Mouse (Mus musculus) c-Kit-negative CD71-positive TER-119-positive erythroid progenitor cells, embryonic 14.5 days (primary cell): ENCODE data around the gene Fcrlb.

Experiments used
- DNase-seq: peaks from one replicate; pipeline ENCODE4 v3.0.0-alpha.2; 2013; ENCODE audit warnings: low read depth, low spot score

Gene Fcrlb

GRCm38 (mm10) chr1:170907456-170908191, 5.1 kb downstream of the Fcrlb start:
- DNase-seq, result no peak

GRCm38 (mm10) chr1:170907111-170907455, 5.7 kb downstream of the Fcrlb start:
- no peak for DNase-seq

GRCm38 (mm10) chr1:170903485-170903884, 9.3 kb downstream of the Fcrlb start:
- no peak for DNase-seq

GRCm38 (mm10) chr1:170901536-170902238, 11.1 kb downstream of the Fcrlb start:
- DNase-seq, result peak; percentile 70

GRCm38 (mm10) chr1:170900799-170901467, 11.8 kb downstream of the Fcrlb start:
- peak; percentile 50 for DNase-seq

- DNase-seq, result no peak
These were observed 14.2 kb downstream of the Fcrlb start for GRCm38 (mm10) chr1:170898413-170899075.

DNA sequence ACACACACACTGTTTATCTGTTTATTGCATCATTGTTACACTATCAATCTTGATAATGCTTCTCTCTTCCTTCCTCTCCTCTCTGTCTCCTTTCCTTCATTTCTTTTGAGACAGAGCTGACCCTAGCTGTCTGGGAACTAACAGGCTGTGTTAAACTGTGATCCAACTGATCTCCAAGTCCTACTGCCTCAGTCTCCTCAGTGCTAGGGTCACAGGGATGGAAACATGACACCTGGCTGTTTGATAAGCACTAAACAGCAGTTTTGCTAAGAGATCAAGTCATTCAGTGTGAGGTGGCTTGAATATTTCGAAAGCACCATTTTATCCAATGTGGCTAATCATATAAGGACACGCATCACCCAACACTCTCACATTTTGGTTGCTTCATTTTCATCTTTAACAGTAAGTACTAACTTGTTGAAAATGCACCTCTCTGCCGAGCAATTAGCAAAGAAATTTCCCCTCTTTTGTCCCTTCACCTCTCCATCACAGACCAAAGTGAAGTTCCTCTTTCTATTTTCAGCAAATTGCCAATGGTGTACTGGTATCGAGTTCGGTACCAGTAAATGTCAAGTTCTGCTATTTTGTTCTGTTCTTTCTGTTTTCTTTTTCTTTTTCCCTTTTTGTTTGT, 16.0 kb downstream of the Fcrlb start:
- no peak for DNase-seq

- DNase-seq, result peak; percentile 30
These were observed 17.8 kb downstream of the Fcrlb start for GRCm38 (mm10) chr1:170894603-170895602.

- DNase-seq, result no peak
These were observed 20.5 kb downstream of the Fcrlb start for GRCm38 (mm10) chr1:170892279-170892678.

DNA sequence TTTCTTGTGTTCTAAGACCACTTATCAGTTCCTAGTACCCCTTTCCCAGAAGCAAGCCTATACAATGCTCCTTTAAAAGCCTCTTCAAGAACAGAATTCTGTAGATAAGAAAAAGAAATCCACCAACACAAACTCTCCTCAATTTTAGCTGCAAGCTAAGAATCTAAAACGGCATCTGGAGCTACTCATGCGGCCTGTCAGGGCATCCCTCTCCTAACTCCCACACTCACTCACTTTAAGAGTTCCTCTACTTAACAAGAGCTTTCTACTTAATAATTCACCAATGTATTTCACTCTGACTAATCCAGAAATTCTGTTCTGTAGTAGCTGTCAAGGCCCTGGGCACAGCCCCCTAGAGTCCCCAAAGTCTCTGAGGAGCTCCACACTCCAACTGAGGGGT, 21.1 kb downstream of the Fcrlb start:
- no peak for DNase-seq

GRCm38 (mm10) chr1:170889310-170889709, 23.4 kb downstream of the Fcrlb start:
- no peak for DNase-seq

DNA sequence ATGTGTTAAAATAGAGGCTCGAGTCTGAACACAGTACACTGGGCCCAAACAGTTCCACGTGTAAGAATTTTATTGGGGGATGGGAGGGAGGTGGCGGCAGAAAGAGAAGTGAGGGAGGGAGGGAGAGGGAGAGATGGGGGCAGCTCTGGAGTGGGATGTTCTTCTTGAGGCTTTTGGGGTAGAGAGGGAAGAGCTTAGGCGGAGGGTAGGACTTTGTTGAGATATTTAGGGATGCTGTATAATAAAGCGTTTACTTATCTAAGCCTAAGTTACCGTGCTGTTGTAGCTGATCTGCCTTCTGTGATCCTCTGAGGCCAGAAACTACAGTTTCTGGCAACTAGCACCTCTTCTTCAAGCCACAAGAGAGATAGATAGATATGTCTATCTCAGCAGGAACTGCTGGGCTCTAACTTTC, 26.7 kb downstream of the Fcrlb start:
- DNase-seq, result no peak

- no peak for DNase-seq
These were observed 27.7 kb downstream of the Fcrlb start, which contains the start of the genes Gm26620 and Dusp12 for GRCm38 (mm10) chr1:170884978-170885561. Gene Gm26620 (plus strand): TSS chr1:170885065. Gene Dusp12 (minus strand): TSS chr1:170885540.

GRCm38 (mm10) chr1:170884390-170884789, 28.4 kb downstream of the Fcrlb start:
- no peak for DNase-seq

DNA sequence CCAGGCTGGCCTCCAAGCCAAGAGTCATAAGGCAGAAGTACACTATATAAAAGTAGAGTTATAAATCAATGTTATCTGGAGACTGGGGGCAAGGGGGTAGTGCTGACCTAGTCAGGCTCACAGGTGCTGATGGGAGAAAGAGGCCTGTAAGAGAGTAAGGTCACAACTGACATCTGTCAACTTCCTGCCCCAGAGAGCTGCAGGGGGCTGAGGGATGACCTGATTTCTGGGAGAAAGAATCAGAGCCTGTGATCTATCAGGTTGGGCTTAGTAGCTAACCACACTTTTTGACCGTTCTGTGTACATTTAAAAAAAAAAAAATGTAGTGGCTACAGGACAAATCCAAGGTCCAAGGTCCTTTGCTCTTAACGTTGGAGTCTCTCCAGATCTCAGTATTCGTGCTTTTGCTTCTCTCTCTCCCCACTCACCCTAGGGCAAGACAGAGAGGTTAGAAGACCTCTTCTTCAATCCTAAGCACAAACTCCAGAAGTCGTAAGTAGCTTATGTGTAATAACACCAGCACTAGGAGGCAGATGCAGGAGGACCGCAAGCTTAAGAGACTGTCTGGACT, 29.7 kb downstream of the Fcrlb start:
- no peak for DNase-seq

GRCm38 (mm10) chr1:170876906-170877305, 35.8 kb downstream of the Fcrlb start:
- no peak for DNase-seq

DNA sequence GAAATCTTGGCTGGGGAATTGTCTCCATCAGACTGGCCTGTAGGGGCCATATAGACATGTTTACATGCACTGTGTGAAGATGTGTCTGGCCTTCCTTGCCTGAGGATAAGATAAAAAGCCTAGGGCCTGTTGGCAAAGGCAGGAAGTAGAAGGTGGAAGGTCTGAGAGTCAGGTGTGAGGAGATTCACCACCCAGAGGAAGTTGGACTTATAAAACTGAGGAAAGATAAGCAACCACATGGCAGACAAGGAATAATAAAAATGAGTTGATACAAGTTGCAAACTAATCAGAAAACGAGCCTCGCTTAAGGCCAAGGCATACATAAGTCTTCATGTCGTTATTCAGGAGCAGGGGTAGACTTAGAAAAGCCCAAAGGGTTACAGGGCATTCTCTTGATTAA, 37.1 kb downstream of the Fcrlb start:
- no peak for DNase-seq

DNA sequence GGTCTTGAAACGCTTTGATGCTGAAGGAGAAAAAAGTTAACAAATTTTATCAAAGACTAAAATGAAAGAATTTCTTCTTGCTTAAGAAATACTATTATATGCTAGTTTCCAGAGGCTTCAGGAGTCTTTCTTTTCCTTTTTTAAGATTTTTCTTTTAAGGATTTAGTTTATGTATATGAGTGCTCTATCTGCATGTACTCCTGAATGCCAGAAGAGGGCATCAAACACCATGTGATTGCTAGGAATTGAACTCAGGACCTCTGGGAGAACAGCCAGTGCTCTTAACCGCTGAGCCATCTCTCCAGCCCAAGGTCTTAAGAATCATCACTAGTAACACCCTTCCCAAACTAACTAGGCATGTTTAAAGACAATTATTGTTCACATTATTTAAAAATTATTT, 40.8 kb downstream of the Fcrlb start:
- no peak for DNase-seq

GRCm38 (mm10) chr1:170871402-170871801, 41.3 kb downstream of the Fcrlb start:
- no peak for DNase-seq

DNA sequence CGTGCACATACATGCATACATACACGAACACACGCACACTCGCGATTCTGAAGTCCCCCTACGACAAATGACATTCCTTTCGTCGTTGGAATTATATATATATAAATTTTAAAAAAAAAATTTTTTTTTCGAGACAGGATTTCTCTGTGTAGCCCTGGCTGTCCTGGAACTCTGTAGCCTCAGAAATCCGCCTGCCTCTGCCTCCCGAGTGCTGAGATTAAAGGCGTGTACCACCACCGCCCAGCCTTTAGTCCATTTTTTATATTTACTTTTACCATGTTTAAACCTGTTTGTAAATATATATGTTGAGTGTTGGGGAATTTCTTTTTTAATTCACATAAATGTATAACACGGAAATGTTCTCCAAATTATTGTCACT, 43.8 kb downstream of the Fcrlb start:
- DNase-seq, result no peak
